Mouse (Mus musculus): ENCODE data around the gene Ccnb1. TPM values are rescaled to one million over a fixed set of nuclear protein-coding genes. Genes with fewer than 3 reads are reported as not detected.

Gene Ccnb1
- polyA plus RNA-seq (2014; fragmentation: Illumina TruSeq; extraction: RNeasy Lipid Tissue Mini Kit (QIAGEN cat#74804); ENCODE audit: low replicate concordance): 34.0 TPM

GRCm38 (mm10) chr13:100786414-100786867 is at the start of gene Ccnb1:
TSS of gene Ccnb1 (minus strand) at chr13:100786570.

GRCm38 (mm10) chr13:100832741-100833639 is 46.6 kb upstream of the Ccnb1 start, which contains the start of gene Slc30a5:
TSS of gene Slc30a5 (minus strand) at chr13:100833427.

GRCm38 (mm10) chr13:100775252-100776055 is 10.9 kb downstream of the Ccnb1 start, which contains the start of gene Cenph:
TSS of gene Cenph (minus strand) at chr13:100775899.

GRCm38 (mm10) chr13:100744036-100744744 is 42.2 kb downstream of the Ccnb1 start, which contains the start of gene Mrps36:
TSS of gene Mrps36 (minus strand) at chr13:100744659.

DNA sequence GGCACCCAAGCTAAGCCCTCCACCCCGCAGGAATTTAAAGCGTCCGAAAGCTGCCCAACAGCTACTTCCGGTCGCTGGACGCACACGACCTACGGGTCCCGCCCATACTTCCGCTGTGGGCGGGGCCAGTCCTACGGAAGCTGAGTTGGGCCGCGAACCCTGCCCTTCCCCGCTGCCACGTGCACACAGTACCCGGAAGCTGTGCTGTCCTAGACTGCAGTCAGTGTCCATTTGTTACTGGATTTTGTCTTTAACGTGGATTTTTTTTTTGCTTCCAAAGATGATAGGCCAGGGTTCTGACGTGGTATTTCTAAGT is 55.6 kb downstream of the Ccnb1 start, which contains the start of gene Cdk7:
Gene Cdk7, minus strand, starts transcription at position 79 of the 316 bp plus-strand sequence.

Other genes with a start within 250 kb of the Ccnb1 start
- gene Ocln, start 233.9 kb downstream of the Ccnb1 start, polyA plus RNA-seq (2014; fragmentation: Illumina TruSeq; extraction: RNeasy Lipid Tissue Mini Kit (QIAGEN cat#74804); ENCODE audit: low replicate concordance): 147 TPM
- gene Marveld2, start 169.6 kb downstream of the Ccnb1 start, polyA plus RNA-seq (2014; fragmentation: Illumina TruSeq; extraction: RNeasy Lipid Tissue Mini Kit (QIAGEN cat#74804); ENCODE audit: low replicate concordance): 17.5 TPM
- gene Ak6, start 135.6 kb downstream of the Ccnb1 start, polyA plus RNA-seq (2014; fragmentation: Illumina TruSeq; extraction: RNeasy Lipid Tissue Mini Kit (QIAGEN cat#74804); ENCODE audit: low replicate concordance): 136 TPM
- gene Rad17, start 135.5 kb downstream of the Ccnb1 start, polyA plus RNA-seq (2014; fragmentation: Illumina TruSeq; extraction: RNeasy Lipid Tissue Mini Kit (QIAGEN cat#74804); ENCODE audit: low replicate concordance): 37.1 TPM
- gene Taf9, start 135.0 kb downstream of the Ccnb1 start, polyA plus RNA-seq (2014; fragmentation: Illumina TruSeq; extraction: RNeasy Lipid Tissue Mini Kit (QIAGEN cat#74804); ENCODE audit: low replicate concordance): 7.7 TPM
- 2.3 TPM for gene Ccdc125, start 116.9 kb downstream of the Ccnb1 start, polyA plus RNA-seq (2014; fragmentation: Illumina TruSeq; extraction: RNeasy Lipid Tissue Mini Kit (QIAGEN cat#74804); ENCODE audit: low replicate concordance)
- 36.7 TPM for gene Cdk7, start 55.6 kb downstream of the Ccnb1 start, polyA plus RNA-seq (2014; fragmentation: Illumina TruSeq; extraction: RNeasy Lipid Tissue Mini Kit (QIAGEN cat#74804); ENCODE audit: low replicate concordance)
- gene Mrps36, start 41.9 kb downstream of the Ccnb1 start, polyA plus RNA-seq (2014; fragmentation: Illumina TruSeq; extraction: RNeasy Lipid Tissue Mini Kit (QIAGEN cat#74804); ENCODE audit: low replicate concordance): 154 TPM
- gene Cenph, start 10.7 kb downstream of the Ccnb1 start, polyA plus RNA-seq (2014; fragmentation: Illumina TruSeq; extraction: RNeasy Lipid Tissue Mini Kit (QIAGEN cat#74804); ENCODE audit: low replicate concordance): 15.3 TPM
- gene Slc30a5, start 46.9 kb upstream of the Ccnb1 start, polyA plus RNA-seq (2014; fragmentation: Illumina TruSeq; extraction: RNeasy Lipid Tissue Mini Kit (QIAGEN cat#74804); ENCODE audit: low replicate concordance): 321 TPM